Mouse (Mus musculus) adrenal gland, adult 8-10 months (tissue): ENCODE data around the gene Olfr1402. TPM values are rescaled to one million over a fixed set of nuclear protein-coding genes. Genes with fewer than 3 reads are reported as not detected.

Experiments used
- DNase-seq: peaks from one replicate; pipeline ENCODE4 v3.0.0; 2022
- total RNA-seq, 4 experiments: library from RNA; stranded (reverse); gene quantifications; 2 replicates each; pipeline ENCODE4 v1.2.4; 2022

Olfr1402 gene
- total RNA-seq: not detected

- no peak for DNase-seq
Measured at GRCm38 (mm10) chr3:97421920-97422319, at the start of gene Olfr1402. Olfr1402 (minus strand) TSS chr3:97422020.

- DNase-seq: peak; percentile 73
Measured at GRCm38 (mm10) chr3:97455286-97455685, 33.5 kb upstream of the Olfr1402 start.

- no peak for DNase-seq
Measured at GRCm38 (mm10) chr3:97438619-97439018, 16.8 kb upstream of the Olfr1402 start.

GRCm38 (mm10) chr3:97394289-97394688 lies 27.5 kb downstream of the Olfr1402 start:
- DNase-seq: peak; percentile 2

- no peak for DNase-seq
Measured at GRCm38 (mm10) chr3:97393079-97393478, 28.7 kb downstream of the Olfr1402 start.

GRCm38 (mm10) chr3:97370382-97370781 lies 51.4 kb downstream of the Olfr1402 start:
- DNase-seq: no peak

GRCm38 (mm10) chr3:97363418-97364098 lies 58.3 kb downstream of the Olfr1402 start:
- no peak for DNase-seq

- DNase-seq: no peak
Measured at GRCm38 (mm10) chr3:97358448-97358847, 63.4 kb downstream of the Olfr1402 start.

Other genes with a start within 250 kb of the Olfr1402 start
- 10 to 100 TPM; 19.2 to 27.4 (median 25.3) TPM for gene Bcl9, start 124.1 kb downstream of the Olfr1402 start, total RNA-seq
- gene Chd1l, start 188.2 kb upstream of the Olfr1402 start, total RNA-seq: 10 to 100 TPM; 14.2 to 20.3 (median 19.3) TPM
- 10 to 100 TPM; 16.9 to 19.1 (median 17.8) TPM for gene Fmo5, start 206.8 kb upstream of the Olfr1402 start, total RNA-seq
- gene Prkab2, start 236.2 kb upstream of the Olfr1402 start, total RNA-seq: 10 to 100 TPM in 2 of 4 experiments, 1 to 10 TPM in 2; 7.0 to 13.1 (median 10.2) TPM